Mouse (Mus musculus) intestine, embryonic 16.5 days (tissue): ENCODE data around the gene Hnf4a. TPM values are rescaled to one million over a fixed set of nuclear protein-coding genes. Genes with fewer than 3 reads are reported as not detected.
"Not testable (repeated sequence)": the region's sequence is repeated elsewhere in the genome, so short reads cannot be mapped to it uniquely, and the experiment has no call there.

Source experiments
- ATAC-seq: fragments of 200-750 bp; cut with Nextera tagmentation; 2 replicates; pipeline ENCODE4 v1.8.0; 2017; ENCODE audit warnings: moderate TSS enrichment, moderate library complexity
- H3K27ac ChIP-seq: fragments of 300-500 bp; sonication (generic); 2 replicates; pipeline ENCODE4 v1.5.1; 2014; ENCODE audit warnings: mild to moderate bottlenecking, low read length
- H3K27me3 ChIP-seq: fragments of 300-500 bp; sonication (generic); replicated peaks from 2 replicates; pipeline ENCODE4 v1.6.1; 2014; ENCODE audit warnings: low read length, control low read depth, mixed read lengths; ENCODE audit not compliant: control insufficient read depth, insufficient read depth
- H3K36me3 ChIP-seq: fragments of 300-500 bp; sonication (generic); 2 replicates; pipeline ENCODE4 v1.6.1; 2014; ENCODE audit warnings: low read length, control low read depth; ENCODE audit not compliant: control insufficient read depth, insufficient read depth
- H3K4me1 ChIP-seq: fragments of 300-500 bp; sonication (generic); 2 replicates; pipeline ENCODE4 v1.6.1; 2014; ENCODE audit warnings: low read length, control low read depth, mixed read lengths; ENCODE audit not compliant: control insufficient read depth, insufficient read depth
- H3K4me2 ChIP-seq: fragments of 300-500 bp; sonication (generic); 2 replicates; pipeline ENCODE4 v1.6.1; 2014; ENCODE audit warnings: low read depth, low read length, control low read depth
- H3K4me3 ChIP-seq: fragments of 300-500 bp; sonication (generic); 2 replicates; pipeline ENCODE4 v1.5.1; 2014; ENCODE audit warnings: mild to moderate bottlenecking, low read length
- H3K9ac ChIP-seq: fragments of 300-500 bp; sonication (generic); 2 replicates; pipeline ENCODE4 v1.6.1; 2014; ENCODE audit warnings: low read depth, low read length
- H3K9me3 ChIP-seq: fragments of 300-500 bp; sonication (generic); 2 replicates; pipeline ENCODE4 v1.6.1; 2016; ENCODE audit warnings: low read length, control low read depth; ENCODE audit not compliant: control insufficient read depth
- WGBS: fragments of 180-500 bp; shearing (Covaris S2); extraction: QIAGEN DNeasy Blood & Tissue Kit; methylation state at CpG from one replicate; pipeline ENCODE4 v1.1.7; 2014; 5-methylcytosine and 5-hydroxymethylcytosine counted together
- polyA plus RNA-seq: library from polyadenylated mRNA; unstranded; fragments of >200 nt; fragmentation: Nextera tagmentation; extraction: Ambion mirVana; gene quantifications from 2 replicates; pipeline ENCODE4 v1.2.1, GENCODE M21; 2015

Gene Hnf4a
- polyA plus RNA-seq, 1 experiment from 2014 or later = 86.6 TPM

GRCm38 (mm10) chr2:163615906-163616651 is 109.5 kb downstream of the Hnf4a start:
- no peaks in the 10 kb centered on the region for H3K27me3 ChIP-seq
- no peak overlapping the region for H3K9ac ChIP-seq
- peaks cover 6% of the 10 kb centered on the region; the same call in 1 of the 2 replicates for H3K4me1 ChIP-seq
- H3K9me3 ChIP-seq = no peaks in the 10 kb centered on the region
- H3K4me3 ChIP-seq = no peak overlapping the region
- no peak overlapping the region for H3K27ac ChIP-seq
- no peak for ATAC-seq
- peaks cover 27% of the 10 kb centered on the region for H3K36me3 ChIP-seq
- WGBS = 87% methylated on average over 4 of the region's 4 CpGs
- H3K4me2 ChIP-seq = no peak overlapping the region

DNA sequence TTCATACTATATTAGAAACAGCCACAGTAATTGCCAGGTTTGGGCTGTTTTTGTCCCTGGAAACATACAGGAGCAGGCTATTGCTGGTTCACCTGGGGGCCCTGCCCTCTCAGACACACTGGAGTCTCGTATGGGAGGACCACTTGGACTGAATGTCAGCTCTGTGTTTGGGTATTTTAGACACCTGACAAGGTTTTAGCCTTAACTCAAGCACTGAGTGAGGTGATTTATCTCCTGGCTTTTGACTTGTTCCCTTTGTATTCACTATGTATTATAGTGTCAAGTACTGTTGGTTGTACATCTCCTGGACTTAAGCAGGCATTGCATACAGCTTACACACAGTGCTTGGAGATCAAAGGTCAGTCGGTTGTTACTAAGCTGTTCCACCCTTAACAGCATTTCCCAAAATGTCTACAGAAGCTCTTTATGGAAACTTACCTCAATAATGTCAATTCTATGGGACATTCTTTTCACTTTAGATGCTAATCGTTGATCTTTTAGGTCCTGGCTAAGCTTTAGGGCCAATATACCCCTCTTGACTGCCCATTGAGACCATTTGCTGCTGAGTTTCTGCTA is 110.1 kb downstream of the Hnf4a start:
- H3K4me1 ChIP-seq = peaks cover 7% of the 10 kb centered on the region; the same call in 1 of the 2 replicates
- H3K4me2 ChIP-seq = no peak overlapping the region
- no peak overlapping the region for H3K9ac ChIP-seq
- H3K27ac ChIP-seq = no peak overlapping the region
- peaks cover 27% of the 10 kb centered on the region for H3K36me3 ChIP-seq
- no peaks in the 10 kb centered on the region for H3K9me3 ChIP-seq
- no peak for ATAC-seq
- H3K27me3 ChIP-seq = no peaks in the 10 kb centered on the region
- H3K4me3 ChIP-seq = no peak overlapping the region
- 82% methylated on average over 3 of the region's 3 CpGs for WGBS

DNA sequence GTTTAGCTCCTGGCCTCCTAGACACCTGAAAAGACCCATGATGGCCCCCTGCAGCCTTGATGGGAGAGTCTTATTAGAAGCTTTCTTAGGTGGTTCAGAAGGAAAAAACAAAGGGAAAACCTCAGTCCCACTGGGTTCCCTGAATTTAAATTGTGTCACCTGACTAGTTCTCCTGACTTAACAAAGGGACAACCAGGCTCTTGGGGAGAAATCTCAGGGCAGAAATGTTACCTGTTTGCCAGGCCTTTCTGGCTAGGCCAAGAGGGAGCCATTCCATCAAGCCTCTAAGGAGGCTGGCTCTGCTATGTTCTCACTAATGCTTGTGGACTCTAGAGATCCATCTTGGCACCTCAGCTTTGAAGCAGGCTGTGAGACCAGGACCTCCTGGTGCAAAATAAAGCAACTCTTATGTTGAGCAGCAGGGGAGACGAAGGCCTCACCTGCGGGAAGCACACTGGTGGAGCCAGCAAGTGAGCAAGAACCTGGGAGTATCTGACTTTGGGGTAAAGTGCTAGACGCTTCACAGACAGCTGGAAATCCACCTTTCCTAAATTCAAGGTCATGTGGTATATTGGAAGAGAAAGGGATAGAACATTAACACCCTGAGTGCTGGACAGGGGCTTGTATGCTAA is 110.7 kb downstream of the Hnf4a start:
- H3K9me3 ChIP-seq = no peaks in the 10 kb centered on the region
- no peak overlapping the region for H3K27ac ChIP-seq
- no peak for ATAC-seq
- peaks cover 7% of the 10 kb centered on the region; the same call in 1 of the 2 replicates for H3K4me1 ChIP-seq
- no peak overlapping the region for H3K9ac ChIP-seq
- no peaks in the 10 kb centered on the region for H3K27me3 ChIP-seq
- peaks cover 21% of the 10 kb centered on the region for H3K36me3 ChIP-seq
- no peak overlapping the region for H3K4me2 ChIP-seq
- WGBS = 72% methylated on average over 3 of the region's 3 CpGs
- H3K4me3 ChIP-seq = no peak overlapping the region

DNA sequence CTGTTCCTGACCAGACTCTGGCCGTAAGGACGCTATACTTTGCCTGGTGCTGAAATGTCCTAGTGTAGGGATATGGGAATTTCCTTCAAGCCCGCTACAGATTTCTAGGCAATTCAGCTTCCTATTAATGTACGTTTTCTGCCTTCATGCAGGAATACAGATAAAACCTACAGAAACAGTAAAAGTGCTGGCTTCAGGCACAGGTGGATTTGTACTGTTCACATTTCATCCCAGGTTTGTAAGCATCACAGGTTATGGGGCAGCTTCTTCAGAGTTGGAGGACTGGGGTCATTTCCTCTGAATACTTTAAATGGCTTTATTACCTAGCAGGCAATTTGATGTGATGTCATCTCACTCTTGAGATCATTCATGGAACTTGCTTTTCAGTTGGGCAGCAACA is 111.3 kb downstream of the Hnf4a start:
- ATAC-seq = no peak
- H3K4me3 ChIP-seq = no peak overlapping the region
- H3K4me2 ChIP-seq = no peak overlapping the region
- H3K27ac ChIP-seq = no peak overlapping the region
- 87% methylated on average over 4 of the region's 4 CpGs for WGBS
- H3K9ac ChIP-seq = no peak overlapping the region
- peaks cover 7% of the 10 kb centered on the region; the same call in 1 of the 2 replicates for H3K4me1 ChIP-seq
- H3K36me3 ChIP-seq = peaks cover 20% of the 10 kb centered on the region
- no peaks in the 10 kb centered on the region for H3K9me3 ChIP-seq
- no peaks in the 10 kb centered on the region for H3K27me3 ChIP-seq

- Histone ChIP-seq H3K4me2 (no peak overlapping the region), H3K27ac (peak overlapping the region; percentile 61), H3K4me1 (peaks cover 7% of the 10 kb centered on the region; the same call in 1 of the 2 replicates), H3K4me3 (no peak overlapping the region), H3K36me3 (peaks cover 10% of the 10 kb centered on the region), H3K27me3 (no peaks in the 10 kb centered on the region), H3K9me3 (no peaks in the 10 kb centered on the region), H3K9ac (no peak overlapping the region)
- 61% methylated on average over 8 of the region's 8 CpGs for WGBS
- peak; percentile 83 for ATAC-seq
These were observed 113.8 kb downstream of the Hnf4a start for GRCm38 (mm10) chr2:163620451-163620850.

DNA sequence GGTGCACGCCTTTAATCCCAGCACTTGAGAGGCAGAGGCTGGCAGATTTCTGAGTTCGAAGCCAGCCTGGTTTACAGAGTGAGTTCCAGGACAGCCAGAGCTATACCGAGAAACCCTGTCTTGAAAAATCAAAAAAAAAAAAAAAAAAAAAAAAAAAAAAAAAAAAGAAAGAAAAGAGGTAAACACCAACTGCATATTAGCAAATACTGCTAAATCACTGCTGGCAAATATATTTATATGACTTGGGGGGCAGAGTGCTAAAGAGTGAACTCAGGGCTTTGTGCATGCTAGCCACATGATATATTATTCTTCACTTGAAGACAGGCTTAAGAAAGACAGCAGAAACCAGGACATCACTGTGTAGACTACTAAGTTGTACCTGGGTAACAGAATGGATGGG is 114.8 kb downstream of the Hnf4a start:
- not testable (repeated sequence) for H3K27me3 ChIP-seq, H3K27ac ChIP-seq, H3K9ac ChIP-seq, ATAC-seq, H3K9me3 ChIP-seq, H3K4me1 ChIP-seq, H3K4me3 ChIP-seq, H3K4me2 ChIP-seq
- 96% methylated on average over 3 of the region's 3 CpGs for WGBS
- H3K36me3 ChIP-seq = peaks cover 11% of the 10 kb centered on the region

Other genes with a start within 250 kb of the Hnf4a start
- 6.3 and 7.5 TPM in 2 replicates for gene Jph2, start 108.8 kb upstream of the Hnf4a start, polyA plus RNA-seq
- 79.4 and 85.8 TPM in 2 replicates for gene Oser1, start 82.1 kb upstream of the Hnf4a start, polyA plus RNA-seq
- gene Gdap1l1, start 68.3 kb upstream of the Hnf4a start, polyA plus RNA-seq = 3.9 and 5.0 TPM in 2 replicates
- 10.4 and 10.6 TPM in 2 replicates for gene Fitm2, start 34.2 kb upstream of the Hnf4a start, polyA plus RNA-seq
- gene R3hdml, start 14.5 kb upstream of the Hnf4a start, polyA plus RNA-seq = 0.20 and 0.24 TPM in 2 replicates
- 22.2 and 22.9 TPM in 2 replicates for gene Ttpal, start 95.5 kb downstream of the Hnf4a start, polyA plus RNA-seq
- 55.4 and 57.1 TPM in 2 replicates for gene Serinc3, start 138.3 kb downstream of the Hnf4a start, polyA plus RNA-seq
- 115 and 122 TPM in 2 replicates for gene Pkig, start 151.6 kb downstream of the Hnf4a start, polyA plus RNA-seq
- gene Ada, start 243.4 kb downstream of the Hnf4a start, polyA plus RNA-seq = 5.8 and 7.4 TPM in 2 replicates